Mouse (Mus musculus) intestine, embryonic 16.5 days (tissue): ENCODE measurements at regions not wholly inside any gene's neighbourhood (a gene's known extent, or its start where the extent isn't known, plus 50 kb on each side); places are given as distances from the start of the nearest gene placed in this dataset.

ENCODE experiments used
- ATAC-seq: fragments of 200-750 bp; cut with Nextera tagmentation; 2 replicates; pipeline ENCODE4 v1.8.0; 2017; ENCODE audit warnings: moderate TSS enrichment, moderate library complexity
- H3K27ac ChIP-seq: fragments of 300-500 bp; sonication (generic); 2 replicates; pipeline ENCODE4 v1.5.1; 2014; ENCODE audit warnings: mild to moderate bottlenecking, low read length
- H3K27me3 ChIP-seq: fragments of 300-500 bp; sonication (generic); replicated peaks from 2 replicates; pipeline ENCODE4 v1.6.1; 2014; ENCODE audit warnings: low read length, control low read depth, mixed read lengths; ENCODE audit not compliant: control insufficient read depth, insufficient read depth
- H3K36me3 ChIP-seq: fragments of 300-500 bp; sonication (generic); 2 replicates; pipeline ENCODE4 v1.6.1; 2014; ENCODE audit warnings: low read length, control low read depth; ENCODE audit not compliant: control insufficient read depth, insufficient read depth
- H3K4me1 ChIP-seq: fragments of 300-500 bp; sonication (generic); 2 replicates; pipeline ENCODE4 v1.6.1; 2014; ENCODE audit warnings: low read length, control low read depth, mixed read lengths; ENCODE audit not compliant: control insufficient read depth, insufficient read depth
- H3K4me2 ChIP-seq: fragments of 300-500 bp; sonication (generic); 2 replicates; pipeline ENCODE4 v1.6.1; 2014; ENCODE audit warnings: low read depth, low read length, control low read depth
- H3K4me3 ChIP-seq: fragments of 300-500 bp; sonication (generic); 2 replicates; pipeline ENCODE4 v1.5.1; 2014; ENCODE audit warnings: mild to moderate bottlenecking, low read length
- H3K9ac ChIP-seq: fragments of 300-500 bp; sonication (generic); 2 replicates; pipeline ENCODE4 v1.6.1; 2014; ENCODE audit warnings: low read depth, low read length
- H3K9me3 ChIP-seq: fragments of 300-500 bp; sonication (generic); 2 replicates; pipeline ENCODE4 v1.6.1; 2016; ENCODE audit warnings: low read length, control low read depth; ENCODE audit not compliant: control insufficient read depth
- WGBS: fragments of 180-500 bp; shearing (Covaris S2); extraction: QIAGEN DNeasy Blood & Tissue Kit; methylation state at CpG from one replicate; pipeline ENCODE4 v1.1.7; 2014; 5-methylcytosine and 5-hydroxymethylcytosine counted together

DNA sequence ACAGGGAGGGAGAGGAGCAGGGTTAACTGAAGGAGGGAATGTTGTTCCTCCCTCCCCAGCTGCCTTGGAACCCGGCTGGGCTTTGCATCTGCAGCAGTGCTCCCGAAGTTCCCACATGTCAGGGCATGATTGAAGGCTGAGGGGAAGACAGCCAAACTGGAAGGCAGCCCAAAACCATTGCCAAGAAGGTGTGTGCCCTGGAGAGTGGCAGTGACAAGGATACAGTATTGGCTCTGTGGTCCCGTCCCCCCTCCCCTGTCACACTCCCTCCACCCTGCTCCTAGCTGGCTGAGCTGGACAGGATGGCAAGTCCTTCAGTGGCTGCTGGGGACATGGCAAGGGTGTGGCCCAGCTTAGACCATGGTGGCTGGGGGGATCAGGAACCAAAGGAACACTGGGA, 79.1 kb downstream of the Cyp26b1 start:
- no peaks in the 10 kb centered on the region for H3K27me3 ChIP-seq
- H3K36me3 ChIP-seq = no peaks in the 10 kb centered on the region
- H3K4me1 ChIP-seq = no peaks in the 10 kb centered on the region
- ATAC-seq = no peak
- 28% methylated on average over 3 of the region's 3 CpGs for WGBS
- no peak overlapping the region for H3K27ac ChIP-seq
- no peaks in the 10 kb centered on the region for H3K9me3 ChIP-seq
- H3K9ac ChIP-seq = no peak overlapping the region
- no peak overlapping the region for H3K4me2 ChIP-seq
- H3K4me3 ChIP-seq = no peak overlapping the region

DNA sequence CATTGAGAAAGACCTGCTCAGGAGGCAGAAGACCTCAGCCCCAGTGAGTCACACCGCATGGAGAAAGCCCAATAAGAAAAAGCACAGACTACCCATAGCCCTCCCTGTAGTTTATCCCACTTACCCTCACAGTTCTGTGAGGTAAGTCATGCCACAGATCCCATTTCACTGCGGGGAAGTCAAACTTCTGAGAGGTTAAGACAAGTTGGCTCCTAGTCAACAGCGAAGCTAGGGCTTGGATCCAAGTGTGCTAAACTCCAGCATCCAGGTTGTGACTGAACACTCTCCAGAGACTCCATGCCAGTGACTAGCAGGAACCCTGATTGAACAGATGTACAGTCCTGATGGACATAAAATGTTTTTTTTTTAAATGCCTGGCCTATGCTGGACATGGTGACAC, 85.1 kb downstream of the Cyp26b1 start:
- H3K27me3 ChIP-seq = no peaks in the 10 kb centered on the region
- 76% methylated on average over 3 of the region's 3 CpGs for WGBS
- no peak for ATAC-seq
- H3K9me3 ChIP-seq = no peaks in the 10 kb centered on the region
- no peak overlapping the region for H3K27ac ChIP-seq
- peaks cover 4% of the 10 kb centered on the region; the same call in 1 of the 2 replicates for H3K4me1 ChIP-seq
- no peak overlapping the region for H3K9ac ChIP-seq
- no peak overlapping the region for H3K4me2 ChIP-seq
- H3K4me3 ChIP-seq = no peak overlapping the region
- no peaks in the 10 kb centered on the region for H3K36me3 ChIP-seq

DNA sequence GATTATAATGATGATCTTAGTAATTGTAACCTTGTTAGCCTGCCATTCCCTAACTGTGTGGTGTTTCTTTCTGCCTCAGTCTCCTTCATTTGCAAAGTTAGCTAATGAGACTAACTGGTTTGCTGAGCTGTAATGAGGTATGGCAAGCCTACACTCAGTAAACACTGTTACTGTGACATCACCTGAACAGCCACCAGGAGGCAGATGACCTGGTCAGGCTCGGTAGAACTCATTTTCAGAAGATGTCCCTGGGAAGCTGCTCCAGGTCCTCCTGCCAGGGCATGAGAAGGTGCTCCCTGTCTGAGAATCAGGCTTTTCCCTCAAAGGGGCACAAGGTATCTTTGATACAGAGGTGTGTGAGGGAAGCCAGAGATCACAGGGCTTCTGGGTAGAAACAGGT, 87.0 kb downstream of the Cyp26b1 start:
- Histone ChIP-seq H3K27ac (no peak overlapping the region), H3K9me3 (no peaks in the 10 kb centered on the region), H3K36me3 (no peaks in the 10 kb centered on the region), H3K4me3 (no peak overlapping the region), H3K4me1 (peaks cover 4% of the 10 kb centered on the region; the same call in 1 of the 2 replicates), H3K27me3 (no peaks in the 10 kb centered on the region), H3K9ac (no peak overlapping the region), H3K4me2 (no peak overlapping the region)
- WGBS = 25% methylated on average over 1 of the region's 1 CpGs
- no peak for ATAC-seq

DNA sequence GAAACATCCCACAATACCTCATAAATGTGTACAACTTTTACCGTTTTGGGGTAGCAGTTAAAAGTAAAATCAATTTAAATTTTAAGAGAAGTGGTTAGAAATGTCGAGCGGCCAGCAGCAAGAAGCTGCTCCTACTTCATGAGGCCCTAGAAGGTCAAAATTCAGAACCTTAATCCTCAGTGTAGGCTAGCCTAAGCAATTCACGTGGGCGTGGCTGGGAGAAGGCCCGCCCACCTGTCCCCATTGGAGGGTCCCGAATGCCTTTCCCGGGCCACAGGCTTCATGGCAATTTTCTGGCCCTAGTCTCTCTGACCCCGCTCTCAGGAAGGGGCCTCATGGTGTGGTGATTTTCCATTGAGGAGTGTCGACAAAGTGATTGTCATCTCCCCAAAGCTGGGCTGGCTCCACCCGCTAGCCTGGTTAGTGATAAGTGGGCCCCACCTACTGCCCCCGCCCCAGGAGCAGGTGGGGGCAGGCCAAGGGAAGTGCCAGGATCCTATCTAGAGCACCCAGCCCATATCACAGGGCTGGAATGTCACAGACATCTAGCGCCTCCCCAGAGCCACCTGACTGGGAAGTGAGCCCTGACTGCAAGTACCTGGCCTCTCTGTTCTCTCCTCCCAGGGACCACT, 93.3 kb downstream of the Cyp26b1 start:
- ATAC-seq = peak; percentile 89
- Histone ChIP-seq H3K9ac (no peak overlapping the region), H3K4me1 (peaks cover 4% of the 10 kb centered on the region; the same call in 1 of the 2 replicates), H3K27me3 (no peaks in the 10 kb centered on the region), H3K36me3 (no peaks in the 10 kb centered on the region), H3K27ac (no peak overlapping the region), H3K4me3 (no peak overlapping the region), H3K9me3 (no peaks in the 10 kb centered on the region), H3K4me2 (no peak overlapping the region; the same call in 1 of the 2 replicates)
- 39% methylated on average over 13 of the region's 13 CpGs for WGBS

DNA sequence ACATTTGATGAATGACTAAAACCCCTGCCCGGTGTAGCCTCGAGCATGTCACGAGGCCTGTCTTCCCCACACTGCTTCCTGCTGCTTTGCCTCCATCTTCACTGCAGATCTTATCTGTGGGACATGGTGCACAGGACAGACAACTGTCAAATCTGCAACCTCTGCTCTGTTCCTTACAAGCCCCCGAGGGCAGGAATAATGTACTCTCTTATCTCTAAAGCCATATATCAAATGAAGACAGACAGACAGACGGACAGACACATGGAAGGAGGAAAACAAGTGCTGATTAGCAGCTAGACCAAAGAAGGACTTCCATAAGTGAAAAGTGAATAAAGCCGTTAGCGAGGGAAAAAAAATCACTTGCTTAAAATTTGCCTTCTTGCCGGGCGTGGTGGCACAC, 95.6 kb downstream of the Cyp26b1 start:
- Histone ChIP-seq H3K9ac (no peak overlapping the region), H3K27me3 (no peaks in the 10 kb centered on the region), H3K27ac (no peak overlapping the region), H3K4me2 (no peak overlapping the region), H3K9me3 (no peaks in the 10 kb centered on the region), H3K4me1 (no peaks in the 10 kb centered on the region), H3K36me3 (no peaks in the 10 kb centered on the region), H3K4me3 (no peak overlapping the region)
- ATAC-seq = no peak
- WGBS = 61% methylated on average over 9 of the region's 9 CpGs

DNA sequence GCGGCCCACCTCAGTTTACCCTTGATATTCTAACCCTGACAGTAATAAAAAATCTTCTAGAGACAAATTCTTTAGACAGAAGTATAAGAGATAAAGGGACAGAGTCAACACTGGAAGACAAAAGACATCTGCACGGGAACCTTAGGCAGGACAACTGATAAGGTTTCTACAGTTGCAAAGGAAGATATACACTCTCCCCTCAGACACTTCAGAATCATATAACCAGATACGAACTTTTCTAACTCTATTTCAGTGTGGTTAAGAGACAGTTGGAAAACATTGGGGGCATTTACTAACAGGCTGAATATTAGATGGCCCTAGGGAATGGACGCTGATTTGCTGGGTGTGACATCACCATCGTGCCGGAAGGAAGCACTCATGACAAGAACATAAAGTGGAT, 100.0 kb downstream of the Cyp26b1 start:
- no peak for ATAC-seq
- H3K27ac ChIP-seq = no peak overlapping the region
- no peaks in the 10 kb centered on the region for H3K9me3 ChIP-seq
- H3K4me3 ChIP-seq = no peak overlapping the region
- H3K36me3 ChIP-seq = no peaks in the 10 kb centered on the region
- WGBS = 69% methylated on average over 6 of the region's 6 CpGs
- no peaks in the 10 kb centered on the region for H3K27me3 ChIP-seq
- H3K9ac ChIP-seq = no peak overlapping the region
- H3K4me1 ChIP-seq = no peaks in the 10 kb centered on the region
- H3K4me2 ChIP-seq = no peak overlapping the region

DNA sequence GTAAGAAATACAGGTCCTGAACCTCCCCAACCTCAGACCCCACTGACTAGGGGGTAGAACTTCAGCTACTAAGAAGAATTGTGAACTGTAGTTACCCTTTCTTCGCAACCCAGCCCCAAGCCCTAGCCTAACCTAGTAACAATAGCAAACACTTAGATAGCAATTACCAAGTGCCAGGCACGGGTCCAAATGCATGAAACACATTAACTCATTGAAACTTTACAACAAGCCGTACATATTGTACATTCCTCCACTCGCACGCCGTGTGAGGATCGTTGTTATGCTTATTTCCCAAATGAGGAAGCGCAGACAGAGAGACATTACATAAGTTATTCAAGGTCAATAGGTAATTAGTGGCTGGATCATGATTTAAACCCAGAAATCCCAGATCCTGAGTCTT, 100.5 kb downstream of the Cyp26b1 start:
- Histone ChIP-seq H3K4me1 (no peaks in the 10 kb centered on the region), H3K27me3 (no peaks in the 10 kb centered on the region), H3K4me3 (no peak overlapping the region), H3K36me3 (no peaks in the 10 kb centered on the region), H3K4me2 (no peak overlapping the region), H3K9me3 (no peaks in the 10 kb centered on the region), H3K27ac (no peak overlapping the region), H3K9ac (no peak overlapping the region)
- no peak for ATAC-seq
- 54% methylated on average over 8 of the region's 8 CpGs for WGBS

DNA sequence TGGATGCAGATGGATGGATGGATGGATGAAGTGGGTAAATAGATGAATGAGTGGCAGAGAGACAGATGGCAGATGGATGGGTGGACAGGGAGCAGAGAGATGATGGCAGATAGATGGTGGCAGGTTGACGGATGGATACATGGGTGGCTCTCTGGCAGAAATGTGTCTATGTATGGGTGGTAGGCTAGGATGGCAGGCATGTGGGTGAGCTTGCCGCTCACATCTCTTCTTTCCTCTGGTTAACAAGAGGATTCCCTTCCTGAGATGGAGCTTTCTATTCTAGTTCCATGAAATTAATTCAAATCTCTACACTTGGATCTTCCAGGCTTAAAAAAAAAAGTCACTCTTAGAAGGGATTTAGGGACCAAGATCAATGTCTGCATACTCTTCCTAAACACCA, 101.1 kb downstream of the Cyp26b1 start:
- Histone ChIP-seq H3K27ac (no peak overlapping the region), H3K4me3 (no peak overlapping the region), H3K4me2 (no peak overlapping the region), H3K4me1 (no peaks in the 10 kb centered on the region), H3K36me3 (no peaks in the 10 kb centered on the region), H3K27me3 (no peaks in the 10 kb centered on the region), H3K9ac (no peak overlapping the region), H3K9me3 (no peaks in the 10 kb centered on the region)
- 93% methylated on average over 2 of the region's 2 CpGs for WGBS
- no peak for ATAC-seq

DNA sequence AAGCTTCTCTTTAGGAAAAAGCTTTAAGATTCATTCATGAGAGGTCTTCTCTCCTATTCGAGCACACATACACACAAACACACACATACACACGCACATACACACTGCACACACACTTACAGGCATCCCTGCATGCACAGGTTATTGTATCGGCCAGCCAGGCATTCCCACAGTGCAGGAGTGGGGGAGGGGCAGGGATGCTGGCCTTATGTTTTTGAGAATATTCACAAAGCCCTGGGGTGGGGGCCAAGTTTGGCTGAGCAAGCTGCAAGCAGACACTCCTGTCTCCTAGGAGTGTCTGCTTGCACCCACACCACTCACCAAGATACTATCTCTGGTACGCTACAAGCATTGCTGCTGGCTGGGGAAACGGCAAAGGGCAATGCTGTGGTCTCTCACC, 102.6 kb downstream of the Cyp26b1 start:
- no peak overlapping the region for H3K4me2 ChIP-seq
- no peak for ATAC-seq
- H3K4me3 ChIP-seq = no peak overlapping the region
- 73% methylated on average over 5 of the region's 5 CpGs for WGBS
- no peaks in the 10 kb centered on the region for H3K27me3 ChIP-seq
- H3K9me3 ChIP-seq = no peaks in the 10 kb centered on the region
- no peaks in the 10 kb centered on the region for H3K4me1 ChIP-seq
- H3K27ac ChIP-seq = no peak overlapping the region
- H3K36me3 ChIP-seq = no peaks in the 10 kb centered on the region
- no peak overlapping the region for H3K9ac ChIP-seq

DNA sequence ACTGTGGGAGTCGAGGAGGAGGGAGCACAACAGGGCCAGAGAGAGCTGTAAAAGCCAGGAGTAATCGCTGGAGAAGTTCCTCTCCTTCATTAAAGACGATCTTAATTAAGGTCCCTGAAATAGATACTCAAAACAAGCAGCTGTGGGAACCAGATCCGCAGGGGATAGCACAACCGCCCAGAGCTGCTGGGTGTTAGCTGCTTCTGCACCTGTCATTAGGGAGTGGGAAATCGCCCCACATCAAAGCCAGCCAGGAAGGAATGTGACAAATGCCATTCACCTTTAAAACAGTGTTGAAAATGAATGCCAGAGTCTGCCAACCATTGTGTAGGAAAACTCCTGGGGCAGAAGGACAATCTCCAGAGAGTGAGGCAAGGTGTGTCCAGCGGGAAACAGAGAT, 112.5 kb downstream of the Cyp26b1 start:
- WGBS = 42% methylated on average over 7 of the region's 7 CpGs
- H3K4me1 ChIP-seq = 0 out of 2 replicates have a peak, but pooled peaks cover 4% of the 10 kb centered on the region
- H3K4me3 ChIP-seq = no peak overlapping the region
- no peaks in the 10 kb centered on the region for H3K9me3 ChIP-seq
- H3K27me3 ChIP-seq = no peaks in the 10 kb centered on the region
- ATAC-seq = no peak
- H3K27ac ChIP-seq = no peak overlapping the region
- no peak overlapping the region for H3K4me2 ChIP-seq
- H3K36me3 ChIP-seq = no peaks in the 10 kb centered on the region
- no peak overlapping the region for H3K9ac ChIP-seq
